Mouse (Mus musculus): Measurements from ENCODE around the gene Myo18b. TPM values are rescaled to one million over a fixed set of nuclear protein-coding genes. Genes with fewer than 3 reads are reported as not detected.

Myo18b gene
- total and polyA plus RNA-seq, 3 experiments = not detected

DNA sequence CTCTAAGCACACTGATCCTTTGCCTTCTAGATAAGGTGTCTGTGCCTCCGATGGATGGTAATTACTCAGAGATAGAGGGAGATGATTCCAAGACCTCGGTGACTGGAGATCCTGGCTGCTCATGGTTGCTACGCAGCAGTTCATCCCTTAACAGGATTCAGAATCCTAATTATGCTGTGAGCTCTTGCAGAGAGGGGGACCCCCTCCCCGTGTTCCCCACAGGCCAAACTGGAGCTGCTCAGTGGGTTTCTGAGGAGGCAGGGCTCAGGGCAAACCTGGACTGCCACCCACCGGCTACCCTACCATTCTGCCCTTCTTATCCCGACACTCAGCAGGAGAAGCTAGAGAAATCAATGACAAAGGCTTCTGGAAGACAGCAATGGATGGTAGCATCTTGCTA, 54.3 kb downstream of the Myo18b start:
- no peak overlapping the region for H3K4me2 ChIP-seq (ENCODE audit: insufficient read depth, low read depth, poor library complexity, severe bottlenecking)
- peaks cover 99% of the 10 kb centered on the region for H3K9me3 ChIP-seq (replicated peaks; ENCODE audit: low read length)
- in situ Hi-C loops (cut with MboI; ENCODE audit: low pct_ligation_motif_present, low pct_unique_long_range_greater_than_20kb, low sequenced_read_pairs) (no loop called here), dilution Hi-C loops (cut with MboI; ENCODE audit: extremely low pct_ligation_motif_present, extremely low pct_unique_long_range_greater_than_20kb, low sequenced_read_pairs) (no loop called here)
- H3K9ac ChIP-seq (ENCODE audit: insufficient read depth, low read depth) = no peak overlapping the region
- H3K79me2 ChIP-seq (replicated peaks; ENCODE audit: control insufficient read depth, extremely low read depth, insufficient read depth, poor library complexity, severe bottlenecking) = no peaks in the 10 kb centered on the region
- no peak overlapping the region for H3K27ac ChIP-seq (ENCODE audit: insufficient read depth, low read depth)
- no peaks in the 10 kb centered on the region for H3K4me1 ChIP-seq (ENCODE audit: control insufficient read depth in 1 of 2, insufficient read depth in 2 of 2)
- no peak overlapping the region for H3K4me3 ChIP-seq (replicated peaks in 1 of 3; ENCODE audit: low read depth in 2 of 3, low read length in 2 of 3, poor library complexity in 1 of 3)
- no peaks in the 10 kb centered on the region for H3K36me3 ChIP-seq (replicated peaks in 1 of 2; ENCODE audit: control insufficient read depth in 1 of 2, insufficient read depth in 1 of 2, low read length in 1 of 2)
- no peak for DNase-seq (ENCODE audit: extremely low read depth)
- no peaks in the 10 kb centered on the region for H3K27me3 ChIP-seq (replicated peaks)
- TF ChIP-seq NRF1 (IDR thresholded peaks at IDR 0.05; ENCODE audit: low read depth, low read length) (no peak), BHLHE40 (IDR thresholded peaks at IDR 0.05; ENCODE audit: low read depth, low read length) (no peak)

DNA sequence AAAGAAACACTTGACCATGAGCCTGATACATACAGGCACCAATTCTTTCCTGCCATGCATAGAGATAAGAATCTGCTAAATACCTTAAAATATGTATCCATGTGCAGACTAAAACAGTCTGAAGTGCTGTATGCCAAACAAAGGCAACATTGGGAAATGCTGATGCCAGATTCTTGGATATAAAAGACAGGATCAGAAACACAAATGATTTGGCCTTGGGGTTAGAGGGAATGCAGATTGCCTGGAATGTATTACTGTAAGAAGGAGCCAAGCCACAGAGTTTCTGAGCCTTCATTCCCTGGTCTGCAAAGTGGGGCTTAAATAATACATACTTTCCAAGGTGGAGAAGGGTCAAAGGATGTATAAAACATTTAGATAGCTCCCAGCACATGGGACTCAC, 61.3 kb downstream of the Myo18b start:
- no peak overlapping the region for H3K4me2 ChIP-seq (ENCODE audit: insufficient read depth, low read depth, poor library complexity, severe bottlenecking)
- no peaks in the 10 kb centered on the region for H3K79me2 ChIP-seq (replicated peaks; ENCODE audit: control insufficient read depth, extremely low read depth, insufficient read depth, poor library complexity, severe bottlenecking)
- peaks cover 94% of the 10 kb centered on the region for H3K9me3 ChIP-seq (replicated peaks; ENCODE audit: low read length)
- TF ChIP-seq NRF1 (IDR thresholded peaks at IDR 0.05; ENCODE audit: low read depth, low read length) (no peak), MYC (IDR thresholded peaks at IDR 0.05; ENCODE audit: low read depth, low read length) (no peak), RAD21 (IDR thresholded peaks at IDR 0.05; ENCODE audit: low read depth, low read length) (no peak), MAZ (IDR thresholded peaks at IDR 0.05; ENCODE audit: low read depth, low read length) (no peak)
- no peak overlapping the region for H3K27ac ChIP-seq (ENCODE audit: insufficient read depth, low read depth)
- H3K4me3 ChIP-seq (replicated peaks in 1 of 3; ENCODE audit: low read depth in 2 of 3, low read length in 2 of 3, poor library complexity in 1 of 3) = no peak overlapping the region
- H3K4me1 ChIP-seq (ENCODE audit: control insufficient read depth in 1 of 2, insufficient read depth in 2 of 2) = no peaks in the 10 kb centered on the region
- H3K36me3 ChIP-seq (replicated peaks in 1 of 2; ENCODE audit: control insufficient read depth in 1 of 2, insufficient read depth in 1 of 2, low read length in 1 of 2) = no peaks in the 10 kb centered on the region
- no peaks in the 10 kb centered on the region for H3K27me3 ChIP-seq (replicated peaks)
- in situ Hi-C loops (cut with MboI; ENCODE audit: low pct_ligation_motif_present, low pct_unique_long_range_greater_than_20kb, low sequenced_read_pairs) (no loop called here), dilution Hi-C loops (cut with MboI; ENCODE audit: extremely low pct_ligation_motif_present, extremely low pct_unique_long_range_greater_than_20kb, low sequenced_read_pairs) (no loop called here)
- H3K9ac ChIP-seq (ENCODE audit: insufficient read depth, low read depth) = no peak overlapping the region
- DNase-seq (ENCODE audit: extremely low read depth) = no peak

DNA sequence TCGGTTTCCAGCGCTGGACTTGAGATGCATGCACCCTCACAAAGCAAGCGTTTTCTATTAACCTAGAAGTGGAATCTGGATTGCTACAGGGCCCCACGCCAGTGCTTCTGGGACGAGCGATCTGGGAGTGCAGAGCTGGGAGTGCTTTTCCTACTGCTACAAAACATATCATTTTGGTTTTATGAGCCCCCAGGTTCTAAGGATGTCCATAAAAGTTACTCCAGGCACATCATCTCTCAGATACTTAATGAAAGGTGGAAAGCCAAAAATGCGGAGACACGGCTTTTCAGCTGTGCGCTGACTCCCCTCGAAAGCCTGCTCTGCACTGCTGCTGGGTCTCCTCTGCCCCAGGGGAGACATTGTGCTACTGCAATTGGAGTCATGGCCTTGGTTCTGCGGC, 62.3 kb downstream of the Myo18b start:
- Histone ChIP-seq H3K4me2 (ENCODE audit: insufficient read depth, low read depth, poor library complexity, severe bottlenecking) (no peak overlapping the region), H3K9ac (ENCODE audit: insufficient read depth, low read depth) (no peak overlapping the region), H3K4me3 (replicated peaks in 1 of 3; ENCODE audit: low read depth in 2 of 3, low read length in 2 of 3, poor library complexity in 1 of 3) (no peak overlapping the region), H3K27me3 (replicated peaks) (no peaks in the 10 kb centered on the region), H3K79me2 (replicated peaks; ENCODE audit: control insufficient read depth, extremely low read depth, insufficient read depth, poor library complexity, severe bottlenecking) (no peaks in the 10 kb centered on the region), H3K27ac (ENCODE audit: insufficient read depth, low read depth) (no peak overlapping the region), H3K36me3 (replicated peaks in 1 of 2; ENCODE audit: control insufficient read depth in 1 of 2, insufficient read depth in 1 of 2, low read length in 1 of 2) (no peaks in the 10 kb centered on the region), H3K9me3 (replicated peaks; ENCODE audit: low read length) (peaks cover 92% of the 10 kb centered on the region), H3K4me1 (ENCODE audit: control insufficient read depth in 1 of 2, insufficient read depth in 2 of 2) (no peaks in the 10 kb centered on the region)
- DNase-seq (ENCODE audit: extremely low read depth) = no peak
- in situ Hi-C loops (cut with MboI; ENCODE audit: low pct_ligation_motif_present, low pct_unique_long_range_greater_than_20kb, low sequenced_read_pairs) = no loop called here
- TF ChIP-seq USF1 (IDR thresholded peaks at IDR 0.05; ENCODE audit: low read depth, low read length) = no peak
- dilution Hi-C loops (cut with MboI; ENCODE audit: extremely low pct_ligation_motif_present, extremely low pct_unique_long_range_greater_than_20kb, low sequenced_read_pairs) = no loop called here
